Mouse (Mus musculus): ENCODE measurements at regions not wholly inside any gene's neighbourhood (a gene's known extent, or its start where the extent isn't known, plus 50 kb on each side); places are given as distances from the start of the nearest gene placed in this dataset.

- no peak for DNase-seq (ENCODE audit: low read depth, low spot score)
Observed at GRCm38 (mm10) chr2:169037975-169038374, 82.6 kb upstream of the Zfp64 start.

DNA sequence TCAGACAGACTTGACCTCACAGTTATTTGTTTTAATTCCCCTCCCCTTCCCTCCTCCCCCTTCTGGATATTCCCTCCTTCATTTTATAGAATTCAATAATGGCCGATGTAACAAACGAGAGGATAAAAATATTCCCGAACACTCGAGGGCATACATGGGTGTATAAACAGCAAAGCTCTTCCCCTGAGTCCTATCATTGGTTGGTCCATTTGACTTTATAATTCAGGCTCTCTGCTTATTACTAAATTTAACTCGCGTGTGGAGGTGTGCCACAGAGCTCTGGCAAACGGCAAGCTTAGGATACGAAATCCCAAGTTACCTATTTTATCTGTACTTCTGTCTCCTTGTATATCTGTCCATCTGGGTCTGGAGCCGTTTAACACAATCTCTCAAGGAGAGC is 82.1 kb upstream of the Zfp64 start:
- DNase-seq (ENCODE audit: low read depth, low spot score): no peak

DNA sequence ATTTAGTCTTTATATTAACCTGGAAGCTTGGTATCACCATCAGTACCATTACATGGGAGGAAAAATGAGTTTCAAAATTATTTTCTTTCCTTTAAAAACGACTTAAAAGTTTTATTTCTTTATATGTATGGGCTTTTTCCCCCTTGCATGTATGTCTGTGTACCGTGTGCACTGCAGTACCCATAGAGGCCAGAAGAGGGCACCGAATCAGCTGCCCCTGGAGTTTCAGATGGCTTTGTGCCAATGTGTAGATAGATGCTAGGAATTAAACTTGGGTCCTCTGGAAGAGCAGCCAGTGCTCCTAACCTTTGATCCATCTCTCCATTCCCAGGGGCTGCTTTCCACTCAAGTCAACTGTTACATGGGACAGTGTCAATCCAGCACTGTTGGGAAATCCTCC is 79.9 kb upstream of the Zfp64 start:
- peak; percentile 45 for DNase-seq (ENCODE audit: low read depth, low spot score)

DNA sequence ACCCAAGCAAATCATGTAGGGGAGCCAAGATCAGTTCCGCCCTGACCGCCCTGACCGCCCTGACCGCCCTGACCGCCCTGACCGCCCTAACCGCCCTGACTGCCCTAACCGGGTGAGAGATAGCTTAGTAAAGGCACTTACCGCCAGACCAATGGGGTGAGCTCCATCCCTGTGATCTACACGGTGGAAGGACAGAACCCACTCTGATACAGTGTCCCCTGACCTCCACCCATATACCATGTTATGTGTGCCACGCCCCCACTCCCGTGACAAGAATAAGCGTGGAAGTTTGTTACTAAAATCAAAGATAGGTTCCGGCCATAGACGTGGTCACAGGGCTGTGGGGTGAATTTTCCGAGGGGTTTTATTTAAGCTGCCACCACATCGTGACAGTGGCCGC is 78.6 kb upstream of the Zfp64 start:
- DNase-seq (ENCODE audit: low read depth, low spot score): no peak

DNA sequence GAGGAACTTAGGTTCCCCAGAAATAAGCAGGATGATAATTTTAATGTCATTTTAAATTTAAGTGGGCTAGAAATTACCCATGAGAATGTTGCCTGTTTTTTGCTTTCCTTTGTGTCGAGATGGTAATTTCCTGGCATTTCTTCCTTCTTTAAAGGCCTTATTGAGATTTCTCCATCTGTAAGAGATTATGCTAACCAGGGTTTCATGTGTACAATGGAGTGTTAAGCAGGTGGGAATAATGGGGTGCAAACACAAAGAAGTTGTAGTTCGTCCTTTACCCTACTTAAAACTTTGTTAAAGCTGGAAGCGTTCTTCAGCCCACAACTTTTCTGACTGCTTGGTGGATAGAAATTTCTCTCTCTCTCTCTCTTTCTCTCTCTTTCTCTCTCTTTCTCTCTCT is 77.8 kb upstream of the Zfp64 start:
- DNase-seq (ENCODE audit: low read depth, low spot score): no peak

DNA sequence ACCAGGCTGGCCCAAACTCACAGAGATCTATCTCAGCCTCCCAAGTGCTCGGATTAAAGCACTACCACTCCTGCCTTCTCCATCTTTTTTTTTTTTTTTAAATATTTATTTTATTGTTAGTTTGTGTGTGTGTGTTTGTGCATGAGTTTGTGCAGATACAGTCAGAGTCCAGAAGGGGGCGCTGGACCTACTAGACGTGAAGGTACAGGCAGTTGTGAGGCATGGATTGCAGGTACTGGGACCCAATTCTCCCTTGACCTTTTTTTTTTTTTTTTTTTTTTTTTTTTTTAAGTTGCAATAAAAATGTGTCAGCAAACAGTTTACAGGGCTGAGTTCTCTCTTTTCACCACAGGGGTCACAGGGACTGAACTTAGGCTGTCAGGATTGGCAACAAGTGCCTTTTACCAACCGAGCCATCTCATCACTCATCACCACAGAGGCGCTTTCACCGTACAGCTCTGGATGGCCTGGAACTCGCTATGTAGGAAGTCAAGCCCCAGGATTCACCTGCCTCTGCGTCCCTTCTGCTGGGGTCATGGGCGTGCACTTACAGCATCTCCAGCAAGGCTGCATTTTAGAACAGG is 73.2 kb upstream of the Zfp64 start:
- no peak for DNase-seq (ENCODE audit: low read depth, low spot score)

DNA sequence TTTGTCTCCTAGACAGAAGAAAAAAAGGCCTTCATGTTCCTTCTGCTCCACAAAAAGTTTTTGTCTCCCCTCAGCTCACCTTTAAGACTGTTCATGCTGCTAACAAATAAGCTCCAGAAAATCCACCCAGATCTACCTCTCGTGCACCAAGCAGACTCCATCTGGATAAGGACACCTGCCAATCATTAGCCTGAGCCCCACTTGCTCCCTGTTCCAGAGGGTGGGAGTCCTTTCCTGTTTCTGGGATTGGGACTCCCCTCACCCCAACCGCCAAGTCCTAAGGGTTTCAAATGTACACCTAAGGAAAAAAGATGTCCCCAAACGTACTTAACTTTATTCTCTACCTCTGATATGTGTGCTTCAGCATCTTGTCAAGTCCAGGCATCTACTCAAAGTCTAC is 63.6 kb upstream of the Zfp64 start:
- no peak for DNase-seq (ENCODE audit: low read depth, low spot score)

GRCm38 (mm10) chr2:169010271-169010670 is 54.9 kb upstream of the Zfp64 start:
- DNase-seq (ENCODE audit: low read depth, low spot score): no peak

- no peak for DNase-seq (ENCODE audit: low read depth, low spot score)
Observed at GRCm38 (mm10) chr2:169008756-169009155, 53.4 kb upstream of the Zfp64 start.

DNA sequence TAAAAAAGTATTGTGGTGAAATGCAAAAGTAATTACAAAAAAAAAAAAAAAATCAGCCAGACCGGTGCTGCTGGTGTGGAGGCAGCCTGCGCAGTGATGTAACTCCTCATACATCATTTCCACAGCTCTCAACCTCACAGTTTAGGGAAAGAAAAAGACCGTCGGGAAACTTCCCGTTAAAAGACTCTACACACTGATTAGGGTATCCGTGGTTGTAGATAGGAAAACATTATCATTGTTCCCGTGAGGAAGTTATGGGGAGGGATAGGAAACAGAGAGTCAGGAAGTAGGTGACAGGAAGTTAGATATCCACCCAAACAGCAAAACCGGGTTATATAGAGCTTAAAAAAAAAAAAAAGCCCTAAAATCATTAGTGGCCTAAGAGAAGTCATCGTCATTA is 52.9 kb upstream of the Zfp64 start:
- no peak for DNase-seq (ENCODE audit: low read depth, low spot score)

DNA sequence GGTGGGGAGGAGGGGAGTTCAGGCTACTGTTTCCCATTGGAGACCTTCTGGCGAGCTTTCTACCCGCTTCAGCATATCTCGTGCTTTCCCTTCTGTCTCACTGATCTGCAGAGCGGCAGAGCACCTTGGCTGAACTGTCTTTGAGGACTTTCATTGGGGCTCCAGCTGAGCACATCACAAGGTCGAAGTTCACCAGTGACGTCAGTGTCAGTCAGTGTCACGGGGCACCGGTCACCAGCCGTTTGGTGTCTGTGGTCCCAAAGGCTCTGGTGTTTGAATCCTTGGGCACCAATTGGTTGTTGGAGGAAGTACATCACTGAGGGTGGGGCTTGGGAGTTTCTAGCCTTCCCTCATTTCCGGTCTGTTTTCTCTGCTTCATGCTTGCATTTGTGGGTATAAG is 51.2 kb upstream of the Zfp64 start:
- no peak for DNase-seq (ENCODE audit: low read depth, low spot score)

GRCm38 (mm10) chr2:169005810-169006209 is 50.4 kb upstream of the Zfp64 start:
- DNase-seq (ENCODE audit: low read depth, low spot score): no peak
